Mouse (Mus musculus): Measurements from ENCODE around the gene Rhob. TPM values are rescaled to one million over a fixed set of nuclear protein-coding genes. Genes with fewer than 3 reads are reported as not detected.

Gene Rhob
- 201 and 234 TPM in 2 replicates for total RNA-seq (2021)
- long read RNA-seq, experiment 1, transcript Rhob-201 (1 exons, 2,349 nt) = major isoform, 50 of 51 reads
- long read RNA-seq, experiment 1, partial matches to known transcripts = 0 of 51 reads
- long read RNA-seq, experiment 1, other reads (novel, unspliced or antisense) = 1 of 51 reads
- long read RNA-seq, experiment 2, transcript Rhob-201 (1 exons, 2,349 nt) = major isoform, 46 of 46 reads
- long read RNA-seq, experiment 2, partial matches to known transcripts = 0 of 46 reads
- long read RNA-seq, experiment 2, other reads (novel, unspliced or antisense) = 0 of 46 reads

DNA sequence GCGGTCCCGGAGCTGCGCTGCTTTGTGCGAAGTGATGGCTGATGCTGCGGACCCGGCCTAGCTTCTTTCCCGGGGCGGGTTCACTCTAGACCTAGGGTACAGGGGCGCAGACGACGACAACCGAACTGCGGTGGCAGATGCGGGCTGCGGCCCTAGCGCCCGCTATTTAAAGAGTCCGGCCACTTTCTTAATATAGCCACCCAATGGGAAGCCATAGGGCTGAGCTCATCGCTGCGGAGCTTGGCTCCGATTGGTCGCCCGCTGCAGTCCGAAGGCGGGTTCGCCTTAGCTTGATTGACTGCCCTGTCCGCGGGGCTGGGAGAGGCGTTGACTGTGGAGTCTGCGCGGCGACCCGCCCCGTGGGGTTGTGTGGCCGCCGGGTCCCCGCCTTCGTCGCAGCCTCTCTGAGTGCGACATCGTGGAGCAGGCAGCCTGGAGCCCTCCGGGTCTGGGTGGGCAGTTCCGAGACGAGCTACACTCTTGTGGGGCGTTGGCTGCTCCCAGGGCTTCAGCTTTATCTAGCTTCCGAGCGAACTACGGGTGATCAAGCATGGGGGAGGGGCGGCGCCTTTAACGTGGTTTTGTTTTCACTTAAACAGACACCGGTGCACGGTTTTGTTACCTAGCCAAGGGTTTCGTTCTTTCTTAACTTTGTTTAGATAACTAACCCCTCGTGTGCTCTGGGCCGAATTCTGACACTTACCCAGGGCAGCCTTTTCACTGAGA is at the start of gene Rhob:
Rhob (minus strand) TSS at position 139 of the 726 bp plus-strand sequence.
- DNase-seq = peak; percentile 98

- DNase-seq = peak; percentile 81
Measured at GRCm38 (mm10) chr12:8547357-8547756, 47.5 kb upstream of the Rhob start.

DNA sequence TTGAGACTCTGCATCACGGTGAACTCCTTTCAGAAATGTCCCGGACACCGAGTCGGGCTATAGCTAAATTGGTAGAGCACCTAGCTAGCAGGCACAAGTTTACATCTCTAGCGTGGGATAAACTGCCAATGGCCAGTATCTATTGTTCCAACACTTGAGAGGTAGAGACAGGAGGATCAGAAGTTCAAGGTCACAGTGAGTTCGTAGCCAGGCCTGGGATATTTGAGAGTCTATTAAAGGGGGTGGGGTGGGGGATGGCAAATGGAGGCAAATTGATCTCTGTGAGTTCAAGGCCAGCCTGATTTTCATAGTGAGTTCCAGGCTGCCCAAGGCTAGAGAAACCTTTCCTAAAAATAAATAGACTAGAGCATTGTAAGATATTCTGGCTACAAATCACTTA is 47.0 kb upstream of the Rhob start:
- DNase-seq = no peak

DNA sequence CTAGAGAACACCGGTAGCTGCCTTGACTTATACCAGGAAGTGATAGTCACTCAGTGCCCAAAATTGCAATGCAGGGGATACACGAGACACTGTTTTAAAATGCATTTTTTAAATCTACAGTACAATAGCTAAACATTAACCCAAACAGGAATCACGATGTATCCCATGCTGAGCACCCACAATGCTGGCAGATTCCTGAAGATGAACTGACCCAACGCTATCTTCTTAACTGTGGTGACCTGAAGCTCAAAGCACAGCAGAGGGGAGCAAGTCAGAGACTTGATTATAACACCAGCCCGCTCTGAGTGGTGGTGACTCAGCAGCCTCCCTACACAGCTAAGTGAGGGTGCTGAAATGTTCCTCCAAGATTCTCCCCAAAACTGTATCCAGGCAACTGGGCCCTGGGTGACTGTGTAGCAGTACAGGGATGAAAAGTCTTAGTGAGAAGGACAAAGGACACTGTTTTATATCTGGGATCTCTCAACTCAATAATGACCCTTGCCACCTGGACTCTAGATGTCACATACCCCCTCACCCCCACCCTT is 45.3 kb upstream of the Rhob start:
- DNase-seq = no peak

DNA sequence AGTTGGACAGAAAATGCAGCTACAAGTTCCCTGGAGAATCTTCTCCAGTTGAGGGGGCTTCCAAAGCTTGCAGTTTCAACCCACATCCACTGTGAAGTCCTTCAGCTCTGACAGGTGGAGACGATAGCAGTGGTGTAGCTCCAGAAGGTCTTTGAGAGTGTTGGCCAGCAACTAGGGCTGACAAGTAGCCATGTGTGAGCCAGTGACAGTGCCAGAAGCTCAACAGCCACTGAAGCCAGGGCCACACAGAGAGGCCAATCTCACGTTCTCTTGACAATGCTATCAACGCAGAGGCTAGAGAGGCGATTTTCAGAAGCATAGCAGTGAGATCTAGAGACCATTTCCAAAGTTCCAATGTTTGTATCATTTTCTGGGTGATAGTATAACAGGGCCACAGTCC is 42.6 kb upstream of the Rhob start:
- no peak for DNase-seq

DNA sequence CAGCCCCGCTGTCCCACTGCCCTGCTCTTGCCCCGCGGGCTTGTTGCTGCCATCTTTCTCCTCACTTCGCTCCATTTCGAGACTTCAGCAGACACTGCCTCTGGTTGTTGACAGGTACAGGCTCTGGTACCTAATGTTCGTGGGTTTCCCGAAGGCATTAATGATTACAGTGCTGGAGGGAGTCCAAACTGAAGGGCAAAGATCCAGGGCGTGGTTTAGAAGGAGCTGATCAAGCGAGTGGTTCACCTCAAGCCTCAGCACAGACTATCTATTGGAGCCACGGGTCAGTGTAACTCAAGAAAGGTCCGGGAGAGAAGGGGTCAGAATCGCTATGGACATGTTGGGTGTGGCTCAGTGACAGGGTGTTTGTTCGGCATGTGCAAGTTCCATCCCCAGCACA is 39.7 kb upstream of the Rhob start:
- DNase-seq = no peak

DNA sequence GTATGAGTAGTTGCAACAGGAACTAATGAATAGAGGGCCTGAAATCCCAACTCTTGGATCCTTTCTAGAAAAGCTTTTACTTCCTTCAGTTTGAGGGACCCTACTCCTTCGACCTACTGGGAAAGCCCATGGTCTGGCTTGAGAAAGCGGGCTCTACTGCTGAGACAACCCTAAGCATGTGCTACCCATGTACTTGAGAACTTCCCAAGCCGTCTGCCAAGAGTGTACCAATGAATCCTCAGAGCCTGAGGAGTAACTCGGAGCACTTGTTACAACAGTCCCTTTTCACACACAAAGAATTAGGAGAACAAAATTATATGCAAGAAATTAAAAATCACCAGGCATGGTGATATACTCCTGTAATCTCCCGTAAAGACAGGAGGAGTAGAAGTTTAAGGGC is 37.5 kb upstream of the Rhob start:
- DNase-seq = no peak

DNA sequence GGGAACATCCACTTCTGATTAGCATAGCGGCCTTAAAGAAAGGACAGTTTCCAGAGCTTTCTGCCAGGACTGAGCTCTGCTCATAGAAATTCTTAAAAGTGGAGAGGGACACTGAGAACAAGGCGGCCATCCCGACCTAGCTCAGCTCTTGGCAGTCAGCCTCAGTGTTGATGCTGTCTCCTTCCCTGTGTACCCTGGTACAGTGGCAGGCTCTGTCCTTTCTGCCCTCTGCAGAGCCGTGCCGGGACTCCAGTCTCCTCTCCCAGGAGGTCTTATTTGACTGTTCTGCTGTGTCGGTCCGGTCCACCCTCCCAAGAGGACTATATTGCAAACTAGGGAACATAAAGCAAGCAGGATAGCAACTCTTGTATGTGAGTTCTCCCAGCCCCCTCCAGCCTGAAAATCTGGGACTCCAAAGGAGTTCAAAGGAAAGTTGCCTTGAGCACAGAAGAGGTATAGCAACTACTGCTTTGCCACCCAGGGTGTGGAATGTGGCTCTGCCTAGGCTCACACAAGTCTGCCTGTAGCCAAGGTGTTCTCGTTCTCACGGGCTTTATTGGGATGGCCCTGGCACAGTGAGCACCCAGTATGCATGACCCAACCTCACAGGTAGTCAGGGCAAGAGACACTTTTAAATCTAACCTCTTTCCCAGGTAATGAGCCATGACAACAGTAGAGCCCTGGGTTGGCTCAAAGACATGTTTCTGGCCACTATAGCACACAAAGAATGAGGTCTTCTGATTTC is 36.6 kb upstream of the Rhob start:
- DNase-seq = no peak

- no peak for DNase-seq
Measured at GRCm38 (mm10) chr12:8535596-8535995, 35.8 kb upstream of the Rhob start.

DNA sequence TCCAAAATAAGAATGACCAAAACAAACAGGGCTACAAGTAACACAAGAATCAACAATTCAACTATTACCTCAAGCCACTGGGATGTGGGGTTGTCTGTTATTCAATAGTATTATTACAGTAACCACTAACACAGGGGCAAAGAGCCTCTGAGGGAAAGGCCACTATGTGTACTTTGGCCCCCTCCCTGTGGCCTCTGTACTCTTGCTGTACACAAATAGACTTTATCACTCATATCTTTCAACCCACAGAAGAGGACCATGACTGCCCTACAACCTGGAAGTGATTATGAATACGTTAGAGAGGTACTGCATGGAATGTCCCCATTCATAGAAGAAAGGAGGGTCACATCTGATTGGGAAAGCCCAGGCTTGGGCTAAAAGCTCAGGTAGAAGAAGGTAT is 35.1 kb upstream of the Rhob start:
- no peak for DNase-seq

GRCm38 (mm10) chr12:8527770-8528169 is 28.0 kb upstream of the Rhob start:
- no peak for DNase-seq

DNA sequence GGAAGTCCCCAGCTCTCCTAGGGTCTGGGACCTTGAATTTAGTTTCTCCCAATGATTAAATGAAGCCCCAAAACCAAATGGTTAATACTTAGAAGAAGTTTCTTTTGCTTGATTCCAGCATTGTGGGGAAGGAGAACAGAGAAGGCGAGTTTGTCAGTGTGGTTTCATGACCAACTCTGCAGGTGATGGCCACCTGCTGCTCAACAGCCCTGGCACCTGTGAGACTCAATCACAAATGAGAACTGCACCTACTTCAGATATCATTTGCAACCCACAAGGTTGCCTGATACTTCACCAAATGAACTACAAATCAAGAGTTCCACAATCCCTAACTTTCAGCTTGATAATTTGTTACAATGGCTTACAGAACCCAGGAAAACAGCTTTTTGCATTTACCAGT is 27.4 kb upstream of the Rhob start:
- no peak for DNase-seq

GRCm38 (mm10) chr12:8524062-8524461 is 24.3 kb upstream of the Rhob start:
- DNase-seq = no peak

GRCm38 (mm10) chr12:8522711-8523110 is 22.9 kb upstream of the Rhob start:
- no peak for DNase-seq

GRCm38 (mm10) chr12:8521375-8522047 is 21.7 kb upstream of the Rhob start:
- DNase-seq = peak; percentile 66

DNA sequence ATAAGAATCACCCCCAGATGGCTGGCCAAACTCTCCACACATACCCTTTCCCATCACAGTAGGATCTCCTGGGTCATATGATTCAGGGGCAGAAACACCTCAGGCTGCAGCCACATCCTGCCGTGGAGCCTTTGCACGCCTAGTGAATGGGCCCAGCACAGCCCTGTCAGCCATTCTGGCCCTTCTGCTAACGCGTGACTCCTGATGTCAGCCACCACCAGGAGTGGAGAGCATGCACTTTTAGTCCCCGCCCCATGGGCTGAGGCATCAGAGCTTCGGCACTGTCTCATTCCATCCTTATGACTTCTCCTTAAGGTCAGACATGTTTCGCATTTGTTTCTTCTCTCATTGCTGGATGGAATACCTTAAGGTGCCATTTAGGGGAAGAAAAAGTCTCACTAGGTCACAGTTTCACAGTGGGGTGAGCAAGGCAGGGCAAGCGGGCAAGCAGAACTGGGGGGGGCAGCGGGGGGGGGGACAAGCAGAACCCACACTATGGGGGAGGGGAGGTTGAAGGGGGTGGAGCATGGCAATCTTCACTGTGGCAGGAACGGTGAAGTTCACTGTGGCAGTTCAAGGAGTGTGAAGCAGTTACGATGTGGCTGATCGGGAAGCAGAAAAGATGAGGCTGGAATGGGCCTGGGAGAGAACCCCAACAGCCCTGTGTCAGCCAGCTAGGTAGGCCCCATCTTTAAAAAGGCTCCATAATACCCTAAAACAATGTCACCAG is 19.8 kb upstream of the Rhob start:
- no peak for DNase-seq

- peak; percentile 27 for DNase-seq
Measured at GRCm38 (mm10) chr12:8511037-8511882, 11.5 kb upstream of the Rhob start.

- DNase-seq = no peak
Measured at GRCm38 (mm10) chr12:8510317-8510988, 10.6 kb upstream of the Rhob start.

DNA sequence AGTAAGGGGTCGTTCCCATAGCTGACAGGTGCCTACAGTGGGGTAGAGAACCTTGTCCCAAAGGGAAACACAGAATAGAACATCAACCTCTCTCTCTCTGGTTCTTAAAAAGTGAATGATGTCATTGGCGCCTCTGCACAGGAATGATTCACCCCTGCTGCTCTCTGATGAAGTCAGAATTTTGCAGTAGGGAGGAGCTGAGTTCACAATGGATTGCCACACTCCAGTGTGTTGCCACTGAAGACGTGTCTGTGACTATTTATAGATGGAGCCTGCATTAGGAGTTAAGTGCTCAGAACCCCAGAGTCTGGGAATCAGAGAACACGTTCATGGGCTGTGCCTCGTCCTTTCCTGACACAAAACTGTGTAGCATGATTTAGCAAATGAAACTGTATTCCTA is 9.9 kb upstream of the Rhob start:
- DNase-seq = peak; percentile 40
